Mouse (Mus musculus) hindbrain, embryonic 16.5 days (tissue): ENCODE data around the gene Smc4. TPM values are rescaled to one million over a fixed set of nuclear protein-coding genes. Genes with fewer than 3 reads are reported as not detected.

ENCODE experiments used
- ATAC-seq: fragments of 200-750 bp; cut with Nextera tagmentation; 2 replicates; pipeline ENCODE4 v1.8.0; 2017; ENCODE audit warnings: moderate TSS enrichment, moderate library complexity
- H3K27ac ChIP-seq: fragments of 300-500 bp; sonication (generic); 2 replicates; pipeline ENCODE4 v1.5.1; 2014; ENCODE audit warnings: low read depth, mild to moderate bottlenecking, control low read depth, low read length, moderate library complexity
- H3K27me3 ChIP-seq: fragments of 300-500 bp; sonication (generic); replicated peaks from 2 replicates; pipeline ENCODE4 v1.6.1; 2014; ENCODE audit warnings: low read length; ENCODE audit not compliant: control insufficient read depth, insufficient read depth
- H3K36me3 ChIP-seq: fragments of 300-500 bp; sonication (generic); 2 replicates; pipeline ENCODE4 v1.6.1; 2014; ENCODE audit warnings: mild to moderate bottlenecking, low read length, moderate library complexity, mixed read lengths; ENCODE audit not compliant: control insufficient read depth, insufficient read depth
- H3K4me1 ChIP-seq: fragments of 300-500 bp; sonication (generic); 2 replicates; pipeline ENCODE4 v1.6.1; 2014; ENCODE audit warnings: low read depth, low read length; ENCODE audit not compliant: control insufficient read depth, insufficient read depth
- H3K4me2 ChIP-seq: fragments of 300-500 bp; sonication (generic); 2 replicates; pipeline ENCODE4 v1.6.1; 2014; ENCODE audit warnings: mild to moderate bottlenecking, low read length, control low read depth, moderate library complexity
- H3K4me3 ChIP-seq: fragments of 300-500 bp; sonication (generic); 2 replicates; pipeline ENCODE4 v1.5.1; 2014; ENCODE audit warnings: mild to moderate bottlenecking, low read length, control low read depth, moderate library complexity
- H3K9ac ChIP-seq: fragments of 300-500 bp; sonication (generic); 2 replicates; pipeline ENCODE4 v1.6.1; 2014; ENCODE audit warnings: low read depth, mild to moderate bottlenecking, control low read depth, low read length, moderate library complexity
- H3K9me3 ChIP-seq: fragments of 300-500 bp; sonication (generic); 2 replicates; pipeline ENCODE4 v1.6.1; 2014; ENCODE audit warnings: mild to moderate bottlenecking, low read length, moderate library complexity; ENCODE audit not compliant: control insufficient read depth
- WGBS: fragments of 180-500 bp; shearing (Covaris S2); extraction: QIAGEN DNeasy Blood & Tissue Kit; methylation state at CpG from one replicate; pipeline ENCODE4 v1.1.7; 2014; 5-methylcytosine and 5-hydroxymethylcytosine counted together
- polyA plus RNA-seq: library from polyadenylated mRNA; unstranded; fragments of >200 nt; fragmentation: Nextera tagmentation; extraction: Ambion mirVana; gene quantifications from 2 replicates; pipeline ENCODE4 v1.2.1, GENCODE M21; 2015

The Smc4 gene
- polyA plus RNA-seq, 1 experiment from 2014 or later = 37.5 TPM

GRCm38 (mm10) chr3:69041298-69041697 lies 36.8 kb downstream of the Smc4 start:
- no peaks in the 10 kb centered on the region for H3K27me3 ChIP-seq
- H3K27ac ChIP-seq = no peak overlapping the region
- H3K36me3 ChIP-seq = peaks cover 2% of the 10 kb centered on the region; the same call in 1 of the 2 replicates
- H3K9me3 ChIP-seq = no peaks in the 10 kb centered on the region
- H3K4me3 ChIP-seq = no peak overlapping the region
- H3K9ac ChIP-seq = no peak overlapping the region; the same call in 1 of the 2 replicates
- peaks cover 14% of the 10 kb centered on the region for H3K4me1 ChIP-seq
- no peak overlapping the region for H3K4me2 ChIP-seq
- ATAC-seq = no peak
- 60% methylated on average over 5 of the region's 5 CpGs for WGBS

GRCm38 (mm10) chr3:69044167-69044591 lies 39.6 kb downstream of the Smc4 start:
- Histone ChIP-seq H3K27ac (peak overlapping the region; percentile 89), H3K9ac (peak overlapping the region; percentile 89), H3K36me3 (peaks cover 2% of the 10 kb centered on the region; the same call in 1 of the 2 replicates), H3K4me1 (peaks cover 14% of the 10 kb centered on the region), H3K4me3 (peak overlapping the region; percentile 91), H3K27me3 (no peaks in the 10 kb centered on the region), H3K4me2 (peak overlapping the region; percentile 75), H3K9me3 (no peaks in the 10 kb centered on the region)
- ATAC-seq = peak; percentile 74
- under 1% methylated on average over 41 of the region's 42 CpGs for WGBS

- under 1% methylated on average over 46 of the region's 80 CpGs for WGBS
- Histone ChIP-seq H3K27me3 (no peaks in the 10 kb centered on the region), H3K4me2 (peak within 1 kb of the TSS; percentile 80), H3K4me3 (peak within 1 kb of the TSS; percentile 91), H3K27ac (peak within 1 kb of the TSS; percentile 89), H3K36me3 (peaks cover 2% of the 10 kb centered on the region; the same call in 1 of the 2 replicates), H3K9ac (peak within 1 kb of the TSS; percentile 89), H3K9me3 (no peaks in the 10 kb centered on the region), H3K4me1 (peaks cover 14% of the 10 kb centered on the region)
- peak; percentile 97 for ATAC-seq
These were observed 40.3 kb downstream of the Smc4 start, which contains the start of gene Trim59 for GRCm38 (mm10) chr3:69044645-69045399. Gene Trim59 (minus strand): TSS chr3:69044755.

GRCm38 (mm10) chr3:69045400-69045703 lies 40.8 kb downstream of the Smc4 start:
- peak overlapping the region; percentile 91 for H3K4me3 ChIP-seq
- H3K4me2 ChIP-seq = peak overlapping the region; percentile 80
- peak overlapping the region; percentile 89 for H3K27ac ChIP-seq
- H3K9me3 ChIP-seq = no peaks in the 10 kb centered on the region
- H3K27me3 ChIP-seq = no peaks in the 10 kb centered on the region
- H3K4me1 ChIP-seq = peaks cover 14% of the 10 kb centered on the region
- ATAC-seq = peak; percentile 16; the same call in 1 of the 2 replicates
- WGBS = 4% methylated on average over 9 of the region's 9 CpGs
- H3K9ac ChIP-seq = peak overlapping the region; percentile 89
- peaks cover 2% of the 10 kb centered on the region; the same call in 1 of the 2 replicates for H3K36me3 ChIP-seq

- Histone ChIP-seq H3K9ac (peak overlapping the region; percentile 10; the same call in 1 of the 2 replicates), H3K27me3 (no peaks in the 10 kb centered on the region), H3K4me3 (peak overlapping the region; percentile 91), H3K27ac (no peak overlapping the region), H3K4me2 (peak overlapping the region; percentile 80), H3K36me3 (peaks cover 2% of the 10 kb centered on the region; the same call in 1 of the 2 replicates), H3K9me3 (no peaks in the 10 kb centered on the region), H3K4me1 (peaks cover 14% of the 10 kb centered on the region)
- WGBS = 17% methylated on average over 13 of the region's 13 CpGs
- ATAC-seq = no peak
These were observed 41.2 kb downstream of the Smc4 start for GRCm38 (mm10) chr3:69045750-69046149.

GRCm38 (mm10) chr3:69046509-69046908 lies 42.0 kb downstream of the Smc4 start:
- ATAC-seq = no peak
- Histone ChIP-seq H3K9me3 (no peaks in the 10 kb centered on the region), H3K27ac (no peak overlapping the region), H3K4me2 (no peak overlapping the region), H3K4me1 (peaks cover 11% of the 10 kb centered on the region), H3K36me3 (no peaks in the 10 kb centered on the region), H3K9ac (no peak overlapping the region), H3K27me3 (no peaks in the 10 kb centered on the region), H3K4me3 (no peak overlapping the region)
- 70% methylated on average over 4 of the region's 4 CpGs for WGBS

- no peak overlapping the region for H3K9ac ChIP-seq
- H3K27ac ChIP-seq = no peak overlapping the region
- H3K4me1 ChIP-seq = peaks cover 11% of the 10 kb centered on the region
- no peaks in the 10 kb centered on the region for H3K9me3 ChIP-seq
- H3K27me3 ChIP-seq = no peaks in the 10 kb centered on the region
- H3K36me3 ChIP-seq = no peaks in the 10 kb centered on the region
- 82% methylated on average over 4 of the region's 4 CpGs for WGBS
- H3K4me3 ChIP-seq = no peak overlapping the region
- ATAC-seq = no peak
- H3K4me2 ChIP-seq = no peak overlapping the region
These were observed 43.1 kb downstream of the Smc4 start for GRCm38 (mm10) chr3:69047684-69048083.

- no peak overlapping the region for H3K9ac ChIP-seq
- H3K9me3 ChIP-seq = no peaks in the 10 kb centered on the region
- H3K27ac ChIP-seq = no peak overlapping the region
- no peak overlapping the region for H3K4me2 ChIP-seq
- ATAC-seq = no peak
- no peaks in the 10 kb centered on the region for H3K27me3 ChIP-seq
- 64% methylated on average over 6 of the region's 6 CpGs for WGBS
- H3K4me1 ChIP-seq = peaks cover 4% of the 10 kb centered on the region
- no peak overlapping the region for H3K4me3 ChIP-seq
- no peaks in the 10 kb centered on the region for H3K36me3 ChIP-seq
These were observed 44.5 kb downstream of the Smc4 start for GRCm38 (mm10) chr3:69049011-69049410.

GRCm38 (mm10) chr3:69051894-69052293 lies 47.4 kb downstream of the Smc4 start:
- no peaks in the 10 kb centered on the region for H3K4me1 ChIP-seq
- H3K4me2 ChIP-seq = no peak overlapping the region
- no peaks in the 10 kb centered on the region for H3K27me3 ChIP-seq
- WGBS = 92% methylated on average over 11 of the region's 11 CpGs
- no peak overlapping the region for H3K4me3 ChIP-seq
- no peak overlapping the region for H3K9ac ChIP-seq
- H3K9me3 ChIP-seq = no peaks in the 10 kb centered on the region
- no peaks in the 10 kb centered on the region for H3K36me3 ChIP-seq
- ATAC-seq = no peak
- no peak overlapping the region for H3K27ac ChIP-seq
